Mouse (Mus musculus): Measurements from ENCODE around the gene Cnpy2. TPM values are rescaled to one million over a fixed set of nuclear protein-coding genes. Genes with fewer than 3 reads are reported as not detected.

Gene Cnpy2
- polyA plus RNA-seq, 1 experiment from 2014 or later = 336 TPM

DNA sequence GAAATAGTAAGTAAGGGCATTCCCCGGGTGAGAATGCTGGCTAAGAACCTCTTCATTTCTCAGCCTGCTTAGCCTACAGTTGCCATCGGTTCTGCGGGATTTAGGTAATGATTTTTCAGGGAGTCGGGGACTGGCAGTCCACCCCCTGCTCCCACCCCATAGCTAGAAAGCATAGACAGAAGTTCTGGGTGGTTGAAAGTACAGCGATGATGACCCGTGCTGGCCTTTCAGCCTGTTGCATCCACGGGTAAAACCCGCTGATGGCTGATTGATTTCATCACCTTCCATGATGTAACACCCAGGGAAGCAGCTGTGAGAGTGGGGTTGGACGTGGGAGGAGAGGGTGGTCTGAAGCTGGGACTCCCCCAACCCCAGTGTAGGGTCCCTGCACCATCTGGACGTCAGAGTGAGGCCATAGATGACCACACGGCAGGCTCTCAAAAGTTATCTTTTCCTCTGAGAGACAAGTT is 23.5 kb upstream of the Cnpy2 start, which contains the start of gene Il23a:
Il23a (minus strand) TSS at position 51 of the 470 bp plus-strand sequence.
- no peaks in the 10 kb centered on the region for H3K27me3 ChIP-seq (ENCODE audit: insufficient read depth, low read length)
- 73% methylated on average over 11 of the region's 11 CpGs for WGBS
- H3K9me3 ChIP-seq (ENCODE audit: low read depth, low read length) = no peaks in the 10 kb centered on the region
- no peaks in the 10 kb centered on the region for H3K36me3 ChIP-seq (ENCODE audit: insufficient read depth)
- no peak for TF ChIP-seq CTCF (IDR thresholded peaks at IDR 0.05; ENCODE audit: low read depth)
- H3K4me3 ChIP-seq (ENCODE audit: low read depth, low read length) = no peak within 1 kb of the TSS
- peak within 1 kb of the TSS; percentile 65; the same call in 1 of the 2 replicates for H3K27ac ChIP-seq (ENCODE audit: low read depth)
- DNase-seq (no peak), ATAC-seq (ENCODE audit: insufficient read depth) (no peak)
- H3K9ac ChIP-seq = peak within 1 kb of the TSS; percentile 26
- peak within 1 kb of the TSS; percentile 15; the same call in 1 of the 2 replicates for H3K4me2 ChIP-seq
- peaks cover 4% of the 10 kb centered on the region; the same call in 1 of the 2 replicates for H3K4me1 ChIP-seq (ENCODE audit: insufficient read depth)

DNA sequence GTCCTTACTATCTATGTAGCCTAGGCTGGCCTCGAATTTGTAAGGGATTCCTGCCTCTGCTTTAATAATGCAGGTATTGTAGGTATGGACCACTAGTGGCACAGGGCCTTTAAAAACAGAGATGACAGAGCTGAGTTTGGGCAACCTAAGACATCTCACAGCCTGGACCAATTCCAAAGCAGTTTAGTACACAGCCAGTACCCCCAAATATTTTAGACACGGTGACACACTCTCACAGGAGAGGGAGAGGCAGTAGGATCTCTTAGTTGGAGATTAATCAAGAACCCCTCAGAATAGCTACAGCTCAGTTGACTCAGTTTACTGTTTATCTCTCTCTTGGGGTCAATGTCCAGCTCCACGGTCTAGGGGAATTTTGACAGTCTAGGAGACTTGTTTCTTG is 19.9 kb upstream of the Cnpy2 start:
- no peak for TF ChIP-seq CTCF (IDR thresholded peaks at IDR 0.05; ENCODE audit: low read depth)
- Histone ChIP-seq H3K4me3 (ENCODE audit: low read depth, low read length) (peak overlapping the region; percentile 66), H3K4me2 (peak overlapping the region; percentile 89), H3K4me1 (ENCODE audit: insufficient read depth) (peaks cover 9% of the 10 kb centered on the region; the same call in 1 of the 2 replicates), H3K27me3 (ENCODE audit: insufficient read depth, low read length) (no peaks in the 10 kb centered on the region), H3K27ac (ENCODE audit: low read depth) (peak overlapping the region; percentile 98), H3K9ac (peak overlapping the region; percentile 94), H3K36me3 (ENCODE audit: insufficient read depth) (0 out of 2 replicates have a peak, but pooled peaks cover 11% of the 10 kb centered on the region), H3K9me3 (ENCODE audit: low read depth, low read length) (no peaks in the 10 kb centered on the region)
- peak; percentile 18 for DNase-seq
- ATAC-seq (ENCODE audit: insufficient read depth) = no peak
- 33% methylated on average over 3 of the region's 3 CpGs for WGBS

DNA sequence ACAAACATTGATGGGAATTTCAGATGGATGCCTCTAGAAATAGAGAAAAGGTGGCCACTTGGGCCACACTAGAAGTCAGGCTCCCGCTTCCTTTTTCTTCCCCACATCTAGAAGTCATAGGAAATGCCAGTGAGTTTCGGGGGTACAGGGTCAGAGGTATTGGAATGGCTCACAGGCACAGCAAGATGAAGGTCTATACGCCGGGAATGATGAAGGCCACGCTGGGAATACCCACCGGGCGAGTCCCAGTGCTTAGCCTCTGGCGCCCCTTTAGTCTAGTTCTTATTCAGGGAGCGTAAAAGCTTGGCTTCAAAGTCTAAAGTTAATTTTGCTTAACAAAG is 19.5 kb upstream of the Cnpy2 start:
- Histone ChIP-seq H3K9ac (peak overlapping the region; percentile 94), H3K36me3 (ENCODE audit: insufficient read depth) (peaks cover 11% of the 10 kb centered on the region; the same call in 1 of the 2 replicates), H3K9me3 (ENCODE audit: low read depth, low read length) (no peaks in the 10 kb centered on the region), H3K27ac (ENCODE audit: low read depth) (peak overlapping the region; percentile 98), H3K4me2 (peak overlapping the region; percentile 89), H3K4me3 (ENCODE audit: low read depth, low read length) (peak overlapping the region; percentile 66), H3K27me3 (ENCODE audit: insufficient read depth, low read length) (no peaks in the 10 kb centered on the region), H3K4me1 (ENCODE audit: insufficient read depth) (peaks cover 9% of the 10 kb centered on the region; the same call in 1 of the 2 replicates)
- ATAC-seq (ENCODE audit: insufficient read depth) (peak; percentile 35; the same call in 1 of the 2 replicates), DNase-seq (no peak)
- under 1% methylated on average over 9 of the region's 9 CpGs for WGBS
- TF ChIP-seq CTCF (IDR thresholded peaks at IDR 0.05; ENCODE audit: low read depth) = no peak

DNA sequence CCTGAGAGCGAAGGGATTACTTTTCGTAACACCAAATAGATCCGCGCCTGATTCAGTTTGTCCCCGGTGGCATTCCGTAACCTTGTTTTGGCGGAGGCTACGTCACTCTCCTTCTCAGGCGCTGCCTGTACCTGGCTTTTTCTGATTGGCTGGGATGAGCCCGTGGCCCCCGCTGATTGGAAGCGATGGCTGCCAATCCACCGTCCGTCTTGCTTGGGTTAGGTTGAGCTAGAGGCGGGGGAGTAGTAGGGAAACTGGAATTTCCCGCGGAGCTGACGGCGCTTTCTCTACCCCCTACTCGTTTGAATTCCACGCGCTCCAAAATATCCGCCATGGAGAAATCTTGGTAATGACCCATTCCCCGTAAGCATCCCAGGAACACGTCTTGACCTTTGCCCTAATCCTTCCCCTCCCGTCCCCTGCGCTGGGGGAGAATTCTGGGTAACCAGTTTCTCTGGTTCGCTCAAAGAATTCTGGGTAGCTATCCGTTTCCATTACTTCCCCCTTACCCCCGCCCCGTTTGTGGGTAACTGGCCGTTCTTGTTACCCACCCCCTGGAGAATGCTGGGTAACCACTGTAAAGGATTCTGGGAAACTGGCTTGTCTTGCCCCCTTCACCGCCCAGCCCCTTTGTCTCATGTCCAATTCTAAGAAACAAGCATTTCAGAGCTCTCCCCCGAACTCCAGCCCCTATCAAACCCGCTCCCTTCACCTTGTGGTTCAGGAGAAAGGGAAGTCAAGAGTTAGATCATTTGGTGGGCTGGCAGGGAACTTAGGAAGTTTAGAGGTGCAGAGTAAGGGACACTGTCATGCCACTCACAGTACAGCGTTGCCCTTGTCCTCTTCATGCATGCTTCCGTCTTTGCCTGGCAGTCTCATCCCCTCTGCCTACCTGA is 18.9 kb upstream of the Cnpy2 start, which contains the start of gene Pan2:
Pan2 (plus strand) TSS at position 210 of the 896 bp plus-strand sequence.
- no peak for TF ChIP-seq CTCF (IDR thresholded peaks at IDR 0.05; ENCODE audit: low read depth)
- Histone ChIP-seq H3K4me2 (peak within 1 kb of the TSS; percentile 89), H3K36me3 (ENCODE audit: insufficient read depth) (peaks cover 17% of the 10 kb centered on the region), H3K4me1 (ENCODE audit: insufficient read depth) (peaks cover 9% of the 10 kb centered on the region; the same call in 1 of the 2 replicates), H3K4me3 (ENCODE audit: low read depth, low read length) (peak within 1 kb of the TSS; percentile 66), H3K27ac (ENCODE audit: low read depth) (peak within 1 kb of the TSS; percentile 98), H3K9me3 (ENCODE audit: low read depth, low read length) (no peaks in the 10 kb centered on the region), H3K9ac (peak within 1 kb of the TSS; percentile 94), H3K27me3 (ENCODE audit: insufficient read depth, low read length) (no peaks in the 10 kb centered on the region)
- DNase-seq (peak; percentile 100), ATAC-seq (ENCODE audit: insufficient read depth) (peak; percentile 99)
- under 1% methylated on average over 37 of the region's 37 CpGs for WGBS

DNA sequence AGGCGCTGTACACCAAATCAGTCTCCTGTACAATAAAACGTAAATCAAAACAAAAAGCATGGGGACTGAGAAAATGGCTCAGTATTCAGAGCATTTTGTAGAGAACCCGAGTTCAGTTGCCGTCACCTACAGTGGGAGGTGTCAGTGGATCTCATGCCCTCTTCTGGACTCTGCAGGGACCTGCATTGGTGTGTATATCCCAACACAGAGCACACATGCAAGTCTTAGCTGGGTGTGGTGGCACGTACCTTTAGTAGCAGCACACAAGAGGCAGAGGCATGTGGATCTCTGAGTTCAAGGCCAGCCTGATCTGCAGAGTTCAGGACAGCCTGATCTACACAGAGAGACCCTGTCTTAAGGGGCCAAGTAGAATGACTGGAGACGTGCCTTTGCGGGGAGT is 12.6 kb upstream of the Cnpy2 start:
- ATAC-seq (ENCODE audit: insufficient read depth) = no peak
- H3K4me1 ChIP-seq (ENCODE audit: insufficient read depth) = peaks cover 4% of the 10 kb centered on the region
- H3K9ac ChIP-seq = no peak overlapping the region; the same call in 1 of the 2 replicates
- H3K9me3 ChIP-seq (ENCODE audit: low read depth, low read length) = no peaks in the 10 kb centered on the region
- H3K27ac ChIP-seq (ENCODE audit: low read depth) = peak overlapping the region; percentile 42; the same call in 1 of the 2 replicates
- no peak overlapping the region for H3K4me3 ChIP-seq (ENCODE audit: low read depth, low read length)
- peaks cover 67% of the 10 kb centered on the region for H3K36me3 ChIP-seq (ENCODE audit: insufficient read depth)
- TF ChIP-seq CTCF (IDR thresholded peaks at IDR 0.05; ENCODE audit: low read depth) = no peak
- no peaks in the 10 kb centered on the region for H3K27me3 ChIP-seq (ENCODE audit: insufficient read depth, low read length)
- no peak overlapping the region for H3K4me2 ChIP-seq
- 85% methylated on average over 7 of the region's 7 CpGs for WGBS
- DNase-seq = no peak

DNA sequence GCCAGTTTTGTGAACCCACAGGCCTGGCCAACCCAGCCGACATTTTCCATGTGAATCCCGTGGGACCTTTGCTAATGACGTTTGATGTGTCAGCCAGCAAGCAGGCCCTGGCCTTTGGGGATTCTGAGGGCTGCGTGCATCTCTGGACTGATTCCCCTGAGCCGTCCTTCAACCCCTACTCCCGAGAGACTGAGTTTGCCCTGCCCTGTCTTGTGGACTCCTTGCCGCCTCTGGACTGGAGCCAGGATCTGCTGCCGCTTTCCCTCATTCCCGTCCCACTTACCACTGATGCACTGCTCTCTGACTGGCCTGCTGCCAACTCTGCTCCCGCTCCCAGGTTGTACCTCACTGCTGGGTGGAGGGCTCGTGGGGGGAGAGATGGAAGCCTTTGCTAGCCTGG is 12.1 kb upstream of the Cnpy2 start:
- no peak overlapping the region; the same call in 1 of the 2 replicates for H3K9ac ChIP-seq
- no peaks in the 10 kb centered on the region for H3K9me3 ChIP-seq (ENCODE audit: low read depth, low read length)
- peaks cover 71% of the 10 kb centered on the region for H3K36me3 ChIP-seq (ENCODE audit: insufficient read depth)
- peaks cover 4% of the 10 kb centered on the region for H3K4me1 ChIP-seq (ENCODE audit: insufficient read depth)
- H3K4me3 ChIP-seq (ENCODE audit: low read depth, low read length) = no peak overlapping the region
- TF ChIP-seq CTCF (IDR thresholded peaks at IDR 0.05; ENCODE audit: low read depth) = no peak
- H3K27ac ChIP-seq (ENCODE audit: low read depth) = peak overlapping the region; percentile 42; the same call in 1 of the 2 replicates
- no peak overlapping the region for H3K4me2 ChIP-seq
- 40% methylated on average over 11 of the region's 11 CpGs for WGBS
- ATAC-seq (ENCODE audit: insufficient read depth) (peak; percentile 57), DNase-seq (peak; percentile 71)
- H3K27me3 ChIP-seq (ENCODE audit: insufficient read depth, low read length) = no peaks in the 10 kb centered on the region

DNA sequence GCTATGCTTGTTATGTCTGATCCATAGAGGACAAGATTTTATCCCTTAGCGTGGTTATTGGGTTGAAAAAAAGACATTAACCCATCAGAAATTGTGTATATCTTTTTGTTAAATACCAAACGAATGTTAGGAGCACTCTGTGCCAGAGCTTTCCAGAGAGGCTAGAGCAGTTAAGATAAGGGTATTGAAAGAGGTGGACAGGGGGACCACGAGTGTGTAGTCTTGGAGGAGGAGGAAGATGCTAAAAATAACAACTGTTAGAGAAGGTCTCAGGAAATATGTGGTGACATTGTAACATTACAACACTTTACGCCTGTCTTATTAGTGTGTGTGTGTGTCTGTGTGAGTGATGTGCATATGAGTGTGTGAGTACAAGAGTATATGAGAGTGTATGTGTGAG is 11.4 kb upstream of the Cnpy2 start:
- DNase-seq (no peak), ATAC-seq (ENCODE audit: insufficient read depth) (no peak)
- Histone ChIP-seq H3K9ac (no peak overlapping the region), H3K9me3 (ENCODE audit: low read depth, low read length) (no peaks in the 10 kb centered on the region), H3K4me3 (ENCODE audit: low read depth, low read length) (no peak overlapping the region), H3K4me1 (ENCODE audit: insufficient read depth) (peaks cover 4% of the 10 kb centered on the region), H3K27ac (ENCODE audit: low read depth) (no peak overlapping the region), H3K4me2 (no peak overlapping the region), H3K36me3 (ENCODE audit: insufficient read depth) (peaks cover 72% of the 10 kb centered on the region), H3K27me3 (ENCODE audit: insufficient read depth, low read length) (no peaks in the 10 kb centered on the region)
- no peak for TF ChIP-seq CTCF (IDR thresholded peaks at IDR 0.05; ENCODE audit: low read depth)
- 62% methylated on average over 4 of the region's 4 CpGs for WGBS

Measured in lung, embryonic 14.5 days (tissue).